Mouse (Mus musculus): ENCODE data around the gene Cit.

GRCm38 (mm10) chr5:116029071-116029470, 184.0 kb downstream of the Cit start:
- TF ChIP-seq ZNF384 (IDR thresholded peaks at IDR 0.05; ENCODE audit: low read depth, low read length) (no peak), CHD2 (IDR thresholded peaks at IDR 0.05; ENCODE audit: low read depth, low read length) (no peak), HCFC1 (IDR thresholded peaks at IDR 0.05; ENCODE audit: borderline replicate concordance, insufficient read depth, low read length) (no peak), ZC3H11A (IDR thresholded peaks at IDR 0.05; ENCODE audit: borderline replicate concordance, low read depth, low read length) (no peak)

All from ES-E14 (cell line).